Mouse (Mus musculus) lung, embryonic 16.5 days (tissue): ENCODE data around the gene Arhgef6. TPM values are rescaled to one million over a fixed set of nuclear protein-coding genes. Genes with fewer than 3 reads are reported as not detected.
A peak's percentile ranks its signal among the peaks of the same experiment; 100 is the strongest.

Experiments
- ATAC-seq: fragments of 200-750 bp; cut with Nextera tagmentation; 2 replicates; pipeline ENCODE4 v1.8.0; 2017; ENCODE audit warnings: low read depth, mild to moderate bottlenecking, moderate library complexity
- H3K27ac ChIP-seq: fragments of 300-500 bp; sonication (generic); 2 replicates; pipeline ENCODE4 v1.5.1; 2014; ENCODE audit warnings: mild to moderate bottlenecking, control low read depth, low read length
- H3K27me3 ChIP-seq: fragments of 300-500 bp; sonication (generic); 2 replicates; pipeline ENCODE4 v1.6.1; 2014; ENCODE audit warnings: low read depth, low read length, mixed read lengths; ENCODE audit not compliant: control insufficient read depth, insufficient read depth
- H3K36me3 ChIP-seq: fragments of 300-500 bp; sonication (generic); 2 replicates; pipeline ENCODE4 v1.6.1; 2014; ENCODE audit warnings: low read length; ENCODE audit not compliant: control insufficient read depth, insufficient read depth
- H3K4me1 ChIP-seq: fragments of 300-500 bp; sonication (generic); replicated peaks from 2 replicates; pipeline ENCODE4 v1.6.1; 2014; ENCODE audit warnings: low read length, mixed read lengths; ENCODE audit not compliant: control insufficient read depth, insufficient read depth
- H3K4me2 ChIP-seq: fragments of 300-500 bp; sonication (generic); 2 replicates; pipeline ENCODE4 v1.6.1; 2014; ENCODE audit warnings: low read depth, low read length, control low read depth
- H3K4me3 ChIP-seq: fragments of 300-500 bp; sonication (generic); 2 replicates; pipeline ENCODE4 v1.5.1; 2014; ENCODE audit warnings: mild to moderate bottlenecking, low read length, control low read depth
- H3K9ac ChIP-seq: fragments of 300-500 bp; sonication (generic); 2 replicates; pipeline ENCODE4 v1.6.1; 2014; ENCODE audit warnings: low read length, control low read depth
- H3K9me3 ChIP-seq: fragments of 300-500 bp; sonication (generic); 2 replicates; pipeline ENCODE4 v1.6.1; 2016; ENCODE audit warnings: low read length; ENCODE audit not compliant: control insufficient read depth
- WGBS: fragments of 180-500 bp; shearing (Covaris S2); extraction: QIAGEN DNeasy Blood & Tissue Kit; methylation state at CpG from one replicate; pipeline ENCODE4 v1.1.7; 2014; 5-methylcytosine and 5-hydroxymethylcytosine counted together
- polyA plus RNA-seq: library from polyadenylated mRNA; unstranded; fragments of >200 nt; fragmentation: Nextera tagmentation; extraction: Ambion mirVana; gene quantifications from 2 replicates; pipeline ENCODE4 v1.2.1, GENCODE M21; 2015

The Arhgef6 gene
- polyA plus RNA-seq, result 22.9 and 26.4 TPM in 2 replicates

GRCm38 (mm10) chrX:57338371-57339211, at the start of gene Arhgef6:
Arhgef6 (minus strand) TSS chrX:57338729.
- H3K4me2 ChIP-seq, result peak within 1 kb of the TSS; percentile 29
- 37% methylated on average over 18 of the region's 18 CpGs for WGBS

GRCm38 (mm10) chrX:57380915-57381314, 42.4 kb upstream of the Arhgef6 start:
- Histone ChIP-seq H3K4me2 (no peak overlapping the region), H3K27me3 (no peaks in the 10 kb centered on the region), H3K27ac (no peak overlapping the region), H3K9me3 (no peaks in the 10 kb centered on the region), H3K36me3 (peaks cover 13% of the 10 kb centered on the region), H3K4me1 (no peaks in the 10 kb centered on the region), H3K9ac (no peak overlapping the region), H3K4me3 (no peak overlapping the region)
- WGBS, result 76% methylated on average over 5 of the region's 5 CpGs
- no peak for ATAC-seq

More at GRCm38 (mm10) chrX:57338371-57339211, at the start of gene Arhgef6:
- no peaks in the 10 kb centered on the region for H3K36me3 ChIP-seq
- no peaks in the 10 kb centered on the region for H3K4me1 ChIP-seq
- H3K27me3 ChIP-seq, result no peaks in the 10 kb centered on the region
- peak within 1 kb of the TSS; percentile 17; the same call in 1 of the 2 replicates for H3K27ac ChIP-seq
- peak; percentile 65 for ATAC-seq
- no peaks in the 10 kb centered on the region for H3K9me3 ChIP-seq
- H3K9ac ChIP-seq, result no peak within 1 kb of the TSS
- peak within 1 kb of the TSS; percentile 6; the same call in 1 of the 2 replicates for H3K4me3 ChIP-seq

- no peak overlapping the region for H3K9ac ChIP-seq
- no peaks in the 10 kb centered on the region for H3K27me3 ChIP-seq
- no peaks in the 10 kb centered on the region for H3K9me3 ChIP-seq
- WGBS, result 72% methylated on average over 3 of the region's 3 CpGs
- no peak for ATAC-seq
- H3K4me1 ChIP-seq, result no peaks in the 10 kb centered on the region
- peaks cover 7% of the 10 kb centered on the region; the same call in 1 of the 2 replicates for H3K36me3 ChIP-seq
- no peak overlapping the region for H3K4me3 ChIP-seq
- no peak overlapping the region for H3K4me2 ChIP-seq
- no peak overlapping the region for H3K27ac ChIP-seq
Measured at GRCm38 (mm10) chrX:57378579-57378978, 40.0 kb upstream of the Arhgef6 start.

GRCm38 (mm10) chrX:57377096-57377495, 38.6 kb upstream of the Arhgef6 start:
- Histone ChIP-seq H3K27me3 (no peaks in the 10 kb centered on the region), H3K9ac (no peak overlapping the region), H3K4me1 (no peaks in the 10 kb centered on the region), H3K4me3 (no peak overlapping the region), H3K27ac (no peak overlapping the region), H3K36me3 (peaks cover 7% of the 10 kb centered on the region; the same call in 1 of the 2 replicates), H3K9me3 (no peaks in the 10 kb centered on the region), H3K4me2 (no peak overlapping the region)
- 78% methylated on average over 3 of the region's 3 CpGs for WGBS
- ATAC-seq, result no peak

GRCm38 (mm10) chrX:57374029-57374428, 35.5 kb upstream of the Arhgef6 start:
- WGBS, result 77% methylated on average over 2 of the region's 2 CpGs
- no peak for ATAC-seq

GRCm38 (mm10) chrX:57373543-57373942, 35.0 kb upstream of the Arhgef6 start:
- H3K4me3 ChIP-seq, result no peak overlapping the region
- no peak overlapping the region for H3K9ac ChIP-seq
- WGBS, result 68% methylated on average over 2 of the region's 2 CpGs
- no peak overlapping the region for H3K4me2 ChIP-seq
- no peaks in the 10 kb centered on the region for H3K9me3 ChIP-seq
- no peak for ATAC-seq
- no peaks in the 10 kb centered on the region for H3K4me1 ChIP-seq
- H3K27me3 ChIP-seq, result no peaks in the 10 kb centered on the region
- peaks cover 2% of the 10 kb centered on the region; the same call in 1 of the 2 replicates for H3K36me3 ChIP-seq
- no peak overlapping the region for H3K27ac ChIP-seq

More at GRCm38 (mm10) chrX:57374029-57374428, 35.5 kb upstream of the Arhgef6 start:
- no peak overlapping the region for H3K27ac ChIP-seq
- no peaks in the 10 kb centered on the region for H3K9me3 ChIP-seq
- H3K4me3 ChIP-seq, result no peak overlapping the region
- H3K9ac ChIP-seq, result no peak overlapping the region
- H3K4me1 ChIP-seq, result no peaks in the 10 kb centered on the region
- no peaks in the 10 kb centered on the region for H3K27me3 ChIP-seq
- no peak overlapping the region for H3K4me2 ChIP-seq
- H3K36me3 ChIP-seq, result peaks cover 3% of the 10 kb centered on the region; the same call in 1 of the 2 replicates

- Histone ChIP-seq H3K9ac (no peak overlapping the region), H3K27me3 (no peaks in the 10 kb centered on the region), H3K4me1 (no peaks in the 10 kb centered on the region), H3K27ac (no peak overlapping the region), H3K4me2 (no peak overlapping the region), H3K4me3 (no peak overlapping the region), H3K36me3 (no peaks in the 10 kb centered on the region; the same call in 1 of the 2 replicates), H3K9me3 (no peaks in the 10 kb centered on the region)
- WGBS, result 61% methylated on average over 4 of the region's 4 CpGs
- no peak for ATAC-seq
Measured at GRCm38 (mm10) chrX:57372965-57373364, 34.4 kb upstream of the Arhgef6 start.

GRCm38 (mm10) chrX:57364891-57365569, 26.5 kb upstream of the Arhgef6 start:
- 56% methylated on average over 2 of the region's 2 CpGs for WGBS

GRCm38 (mm10) chrX:57359316-57359715, 20.8 kb upstream of the Arhgef6 start:
- Histone ChIP-seq H3K27ac (no peak overlapping the region), H3K27me3 (no peaks in the 10 kb centered on the region), H3K9me3 (no peaks in the 10 kb centered on the region), H3K9ac (no peak overlapping the region), H3K36me3 (no peaks in the 10 kb centered on the region), H3K4me2 (no peak overlapping the region), H3K4me1 (no peaks in the 10 kb centered on the region), H3K4me3 (no peak overlapping the region)
- 42% methylated on average over 1 of the region's 1 CpGs for WGBS
- no peak for ATAC-seq

More at GRCm38 (mm10) chrX:57364891-57365569, 26.5 kb upstream of the Arhgef6 start:
- H3K4me3 ChIP-seq, result no peak overlapping the region
- no peaks in the 10 kb centered on the region for H3K27me3 ChIP-seq
- no peak for ATAC-seq
- H3K36me3 ChIP-seq, result no peaks in the 10 kb centered on the region
- H3K9ac ChIP-seq, result no peak overlapping the region
- H3K4me2 ChIP-seq, result no peak overlapping the region
- no peaks in the 10 kb centered on the region for H3K9me3 ChIP-seq
- H3K27ac ChIP-seq, result no peak overlapping the region
- H3K4me1 ChIP-seq, result no peaks in the 10 kb centered on the region
